Mouse (Mus musculus) E14TG2a.4 (cell line): ENCODE measurements around the gene Lef1.

Source experiments
- CTCF ChIP-seq: conservative IDR thresholded peaks from 2 replicates; pipeline ENCODE4 v1.5.1; 2014; ENCODE audit warnings: low read length
- POU5F1 ChIP-seq: IDR thresholded peaks from 2 replicates; pipeline ENCODE4 v1.6.1; 2014; ENCODE audit warnings: low read length, borderline replicate concordance

GRCm38 (mm10) chr3:131126438-131126837 lies 16.2 kb downstream of the Lef1 start:
- no peak for TF ChIP-seq CTCF
- no peak for TF ChIP-seq POU5F1
